Mouse (Mus musculus) monocyte, adult 5-6 weeks (primary cell): ENCODE results near the gene 9630041A04Rik. TPM values are rescaled to one million over a fixed set of nuclear protein-coding genes. Genes with fewer than 3 reads are reported as not detected.

ENCODE experiments used
- ATAC-seq: fragments of 153-309, 156-312 bp; replicated peaks from 2 replicates; pipeline ENCODE4 v1.8.0; 2017; ENCODE audit warnings: mild to moderate bottlenecking; ENCODE audit not compliant: low TSS enrichment, insufficient number of reproducible peaks, severe bottlenecking, poor library complexity, low FRiP score
- total RNA-seq: library from RNA; stranded (forward); fragments of 200-1000, 200-491, 200-594 nt; gene quantifications from 3 replicates; pipeline ENCODE4 v1.2.3, GENCODE M21; 2017

Gene 9630041A04Rik
- total RNA-seq: not detected in 3 replicates

DNA sequence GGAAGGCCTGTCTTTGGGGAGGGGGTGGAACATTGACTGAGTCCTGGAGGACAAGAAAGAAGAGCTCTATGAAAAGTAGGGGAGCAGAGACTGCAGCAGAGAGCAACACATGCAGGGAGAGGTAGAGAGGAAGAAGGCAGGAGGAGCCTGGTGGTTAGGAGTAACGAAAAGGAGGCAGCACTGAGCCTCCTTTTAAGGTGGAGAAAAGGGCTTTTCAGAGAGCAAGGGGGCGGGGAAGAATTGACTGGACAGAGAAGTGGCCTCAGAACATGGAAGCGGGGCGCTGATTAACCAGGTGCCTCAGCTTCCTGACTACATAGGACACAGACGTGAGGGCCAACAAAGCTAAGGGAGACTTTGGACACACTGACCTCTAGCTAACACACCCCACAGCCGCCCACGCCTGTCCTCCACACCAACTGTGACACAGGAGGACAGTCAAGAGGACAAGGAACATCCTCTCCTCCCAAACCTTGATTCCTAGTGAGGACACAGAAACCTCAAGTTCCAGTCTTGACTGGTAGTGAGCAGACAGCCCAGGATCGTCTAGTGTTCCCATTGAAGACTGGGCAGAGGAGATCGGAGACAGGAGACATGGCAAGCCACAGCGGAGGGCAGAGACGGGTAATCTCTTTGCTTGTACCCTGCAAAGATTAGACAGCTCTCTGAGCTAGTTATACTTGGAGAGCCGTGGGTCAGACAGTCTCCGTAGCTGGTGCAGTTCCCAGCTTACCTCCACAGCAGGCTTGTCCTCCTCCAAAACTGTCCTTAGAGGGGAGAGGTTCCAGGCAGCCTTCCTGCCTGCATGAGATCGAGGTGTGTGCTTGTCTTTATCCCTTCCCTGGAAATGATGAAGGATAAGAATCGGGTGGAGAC, at the start of gene 9630041A04Rik:
TSS of gene 9630041A04Rik (plus strand) at position 246 of the 876 bp plus-strand sequence.
- no peak for ATAC-seq

DNA sequence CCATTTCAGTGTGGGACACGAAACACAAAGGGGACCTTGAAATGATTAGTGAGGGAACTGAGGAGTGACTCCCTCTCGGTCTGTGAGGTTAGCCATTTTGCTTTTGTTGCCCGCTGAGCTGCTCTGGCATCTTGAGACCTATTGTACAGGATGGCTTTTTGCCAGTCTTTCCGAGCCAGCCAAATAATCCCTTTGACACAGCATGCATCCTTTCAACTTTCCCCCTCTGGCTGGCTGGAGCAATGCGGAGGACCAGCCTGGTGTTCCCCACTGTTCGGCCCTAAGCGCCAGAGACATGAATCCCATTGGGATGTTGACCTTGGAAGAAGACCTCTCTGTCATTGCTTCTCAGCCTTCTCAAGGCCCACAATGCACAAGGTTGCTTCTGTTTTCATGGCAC, 37.7 kb upstream of the 9630041A04Rik start:
- ATAC-seq: no peak

DNA sequence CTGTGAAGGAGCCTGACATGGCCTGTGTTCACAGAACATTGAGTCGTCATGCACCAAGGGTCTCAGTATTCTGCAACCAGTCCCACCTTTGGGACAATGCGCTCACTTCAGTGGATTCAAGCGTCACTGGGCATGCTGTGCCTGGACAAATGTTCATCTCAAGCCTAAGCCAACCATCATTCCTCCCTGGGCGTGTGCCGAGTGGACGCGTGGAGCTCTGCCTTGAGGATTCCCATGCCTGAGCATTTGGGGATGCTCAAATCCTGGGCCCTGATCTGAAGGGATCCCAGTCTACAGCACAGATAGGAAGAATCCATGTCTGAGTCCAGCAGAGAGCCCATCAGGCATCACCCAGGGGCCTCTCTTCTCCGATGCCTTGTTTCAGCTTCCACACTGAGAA, 36.0 kb upstream of the 9630041A04Rik start:
- ATAC-seq: no peak

DNA sequence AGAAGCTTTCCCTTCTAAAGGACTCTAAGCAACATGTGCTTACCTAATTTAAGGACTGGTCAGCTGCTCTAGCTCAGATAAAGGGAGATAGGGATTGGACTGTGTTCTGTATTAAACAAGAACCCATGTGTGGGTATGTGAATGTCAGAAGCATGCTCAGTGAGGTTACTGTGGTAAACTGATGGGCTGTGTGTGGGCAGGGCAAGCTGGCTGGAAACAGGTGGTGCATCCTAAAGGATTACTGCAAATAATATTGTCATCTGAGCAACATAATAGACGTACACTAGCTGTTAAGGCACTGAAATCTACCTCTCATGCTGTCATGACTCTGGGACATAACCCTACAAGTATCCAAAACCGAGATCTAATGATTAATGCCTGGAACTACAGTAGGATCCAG, 28.0 kb upstream of the 9630041A04Rik start:
- no peak for ATAC-seq

DNA sequence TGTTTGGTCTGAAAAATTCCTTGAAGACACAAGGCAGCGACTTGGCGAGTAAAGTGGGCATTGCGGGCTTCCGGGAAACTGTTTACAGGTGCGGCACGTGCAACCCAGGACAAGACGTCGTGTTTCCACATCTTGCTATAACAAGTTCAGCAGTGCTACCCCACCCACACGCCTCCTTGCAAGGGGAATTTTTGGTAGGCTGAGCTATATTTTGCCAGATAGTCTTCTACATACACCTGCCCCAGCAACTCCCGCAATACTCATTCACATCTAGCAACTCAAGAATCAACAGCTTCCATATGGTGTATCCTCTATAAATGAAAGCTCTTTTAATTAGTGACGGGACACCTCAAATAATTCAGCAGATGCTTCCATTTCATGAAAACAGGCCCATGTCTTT, 20.5 kb upstream of the 9630041A04Rik start:
- no peak for ATAC-seq

DNA sequence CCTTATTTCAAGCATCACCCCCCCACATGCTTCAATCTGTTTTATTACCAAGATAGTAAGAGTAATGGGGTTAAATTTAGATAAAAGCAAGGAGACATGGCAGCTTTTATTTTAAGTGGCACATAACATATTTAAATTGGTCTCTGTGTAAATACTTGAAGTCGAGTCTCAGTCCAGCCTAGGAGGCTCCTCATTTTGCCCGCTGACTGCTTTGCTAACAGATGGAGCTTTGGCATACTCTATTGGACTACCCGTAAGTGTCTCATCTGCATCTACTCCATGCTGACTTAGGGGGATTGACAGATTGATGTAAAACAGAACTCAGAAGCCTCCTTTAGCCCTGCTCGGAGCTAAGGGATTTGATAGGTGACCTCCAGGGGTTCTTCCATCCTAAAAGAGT, 17.7 kb upstream of the 9630041A04Rik start:
- ATAC-seq: no peak

DNA sequence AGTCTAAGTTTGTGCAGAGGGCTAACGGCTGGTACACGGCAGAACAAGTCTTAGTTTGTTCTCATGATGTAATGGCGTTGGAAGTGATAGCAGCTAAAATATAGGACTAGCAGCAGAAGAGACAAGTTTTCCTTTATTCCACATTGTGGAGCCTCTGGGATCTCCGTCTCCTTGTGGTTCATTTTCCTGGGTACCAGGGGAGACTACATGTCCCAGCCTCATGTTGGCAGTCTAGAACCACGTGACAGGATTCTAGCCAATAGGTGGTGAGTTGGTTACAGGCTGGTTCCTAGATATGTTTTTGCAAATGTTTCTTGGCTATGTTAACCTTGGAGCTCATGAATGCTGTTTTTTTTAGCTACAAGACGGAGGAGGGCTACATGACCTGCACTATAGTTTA, 15.9 kb upstream of the 9630041A04Rik start:
- no peak for ATAC-seq

DNA sequence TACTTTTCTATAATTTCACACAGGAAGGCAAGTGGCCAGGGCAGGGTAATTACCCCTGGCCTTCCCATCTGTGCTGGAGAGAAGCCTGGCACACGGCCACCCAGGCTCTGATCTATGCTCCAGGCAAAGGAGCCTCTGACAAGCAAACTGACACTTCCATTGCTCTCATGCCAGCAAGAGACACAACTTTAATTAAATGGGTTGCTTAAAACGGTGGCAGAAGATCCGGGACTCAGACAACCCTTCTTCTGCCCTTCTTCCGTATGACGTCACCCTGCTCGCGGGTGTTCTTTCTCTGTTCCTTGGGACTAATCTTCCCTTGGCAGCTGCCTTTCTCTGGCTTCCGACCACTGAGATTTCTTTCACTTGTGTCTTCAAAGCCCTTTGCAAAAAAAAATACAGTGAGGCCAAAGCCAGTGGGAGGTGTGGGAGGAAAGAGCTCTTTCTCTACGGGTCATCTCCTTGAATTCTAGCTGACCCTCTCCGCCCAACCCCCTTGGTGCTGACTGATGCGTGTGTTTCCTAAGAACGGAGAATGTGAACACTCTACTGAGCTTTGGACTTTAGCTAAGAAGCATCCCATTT, 932 bp downstream of the 9630041A04Rik start:
- ATAC-seq: no peak

DNA sequence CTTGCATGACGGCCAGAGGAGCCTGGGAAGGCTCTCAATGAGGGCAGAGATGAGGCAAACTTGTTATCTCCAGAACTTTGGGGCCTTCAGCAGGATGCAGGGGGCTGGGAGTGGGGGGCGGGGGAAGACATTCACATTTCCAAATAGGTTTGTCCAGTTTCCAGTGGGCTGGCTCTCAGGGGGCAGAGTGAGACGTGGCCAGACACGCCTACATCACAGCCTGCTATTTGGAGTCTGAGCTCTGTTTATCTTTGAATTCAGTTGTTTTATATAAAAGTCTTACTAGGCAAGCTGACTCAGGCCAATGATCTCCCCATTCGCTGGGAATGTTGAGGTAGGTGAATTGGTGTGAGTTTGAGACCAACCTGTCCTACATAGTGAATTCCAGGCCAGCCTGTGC, 1.5 kb downstream of the 9630041A04Rik start:
- ATAC-seq: no peak

DNA sequence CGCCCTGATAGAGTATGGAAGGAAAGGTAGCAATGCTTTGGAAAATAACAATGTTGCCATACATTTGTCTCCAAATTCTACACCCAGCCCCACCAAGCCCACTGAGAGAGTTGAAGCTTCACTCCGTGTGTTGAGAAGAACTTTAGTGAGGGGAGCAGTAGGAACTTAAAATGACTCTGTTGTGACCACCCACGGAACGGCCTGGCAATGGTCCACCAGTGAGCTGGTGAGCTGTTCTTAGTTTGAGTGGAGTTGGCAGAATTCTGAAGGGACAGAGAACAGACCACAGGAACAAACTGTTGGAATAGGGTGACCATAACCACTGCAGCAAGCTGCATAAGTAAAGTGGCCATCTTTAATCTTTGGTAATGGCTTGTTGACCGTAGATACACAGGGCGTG, 7.0 kb downstream of the 9630041A04Rik start:
- no peak for ATAC-seq

DNA sequence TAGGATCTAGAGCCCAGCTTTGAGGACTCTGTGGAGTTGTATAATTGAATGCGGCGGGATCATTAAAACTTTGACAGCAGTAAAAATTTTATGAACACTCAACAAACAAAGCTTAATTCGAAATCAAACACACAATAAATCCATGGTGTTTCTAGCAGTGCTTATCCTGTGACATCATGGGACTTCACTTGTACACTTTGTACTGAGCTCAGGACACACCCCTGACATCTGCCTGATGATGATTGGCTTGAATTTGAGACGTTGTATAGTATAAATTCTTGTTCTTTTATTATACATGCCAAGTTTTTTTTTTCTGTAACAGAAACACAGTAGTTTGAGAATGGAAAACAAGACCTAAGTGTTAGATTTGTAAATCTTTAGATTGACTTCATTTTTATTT, 8.4 kb downstream of the 9630041A04Rik start:
- ATAC-seq: no peak

DNA sequence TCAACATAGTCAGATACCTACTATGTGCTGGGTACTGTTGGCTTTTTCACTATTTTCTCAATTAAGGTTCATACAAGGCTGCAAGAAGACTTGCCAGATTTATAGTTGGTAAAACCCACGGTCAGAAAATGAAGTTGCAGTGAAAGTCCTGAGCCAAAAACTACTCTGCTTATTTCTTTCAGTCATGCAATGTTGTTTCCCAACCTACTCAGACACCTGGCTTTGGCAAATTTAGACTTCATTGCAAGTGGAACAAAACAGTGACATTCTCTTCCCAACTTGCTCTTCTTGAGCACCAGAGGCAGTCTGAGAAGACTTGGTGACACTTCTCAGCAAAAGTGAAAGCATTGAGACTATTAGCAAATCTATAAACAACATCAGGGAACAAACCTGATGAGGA, 13.7 kb downstream of the 9630041A04Rik start:
- ATAC-seq: no peak

DNA sequence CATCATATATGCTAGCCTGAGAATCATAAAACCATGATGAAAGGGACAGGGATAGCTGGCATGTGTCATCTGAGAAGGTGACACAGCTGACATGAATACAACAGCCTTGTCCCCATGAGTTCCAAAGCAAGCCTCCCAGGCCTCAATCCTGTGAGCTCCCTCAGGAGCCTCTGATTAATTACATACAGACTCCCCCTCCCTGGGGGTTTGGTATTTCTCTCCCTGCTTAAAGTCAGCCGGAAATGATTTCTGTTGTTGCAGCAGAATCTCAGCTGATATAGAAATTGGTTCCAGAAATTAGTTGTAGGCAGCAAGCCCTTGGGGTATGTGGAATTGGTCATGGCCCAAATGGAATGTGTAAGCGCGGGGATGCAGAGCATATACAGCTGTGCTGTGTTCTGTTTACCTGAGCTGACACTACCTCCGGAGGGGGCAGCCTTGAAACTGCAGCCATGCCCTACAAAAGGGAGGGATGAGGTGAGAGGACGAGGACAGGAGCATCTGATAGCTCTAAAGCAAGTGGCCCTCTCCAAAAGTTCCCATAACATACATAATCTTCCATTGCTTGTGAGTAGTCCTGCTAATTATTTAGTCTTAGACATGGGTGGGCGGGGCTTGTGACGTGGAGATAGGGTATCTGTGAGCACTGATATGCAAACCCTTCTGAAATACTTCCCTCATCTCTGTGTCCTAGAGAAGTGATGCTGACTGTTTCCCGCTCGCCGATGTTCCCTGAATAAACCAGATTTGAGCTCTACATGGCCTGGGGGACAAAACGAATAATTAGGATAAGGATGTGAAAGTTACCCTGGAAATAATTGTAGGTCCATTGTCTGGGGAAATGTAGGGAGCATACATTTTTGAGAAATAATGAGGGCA, 15.7 kb downstream of the 9630041A04Rik start:
- ATAC-seq: no peak

DNA sequence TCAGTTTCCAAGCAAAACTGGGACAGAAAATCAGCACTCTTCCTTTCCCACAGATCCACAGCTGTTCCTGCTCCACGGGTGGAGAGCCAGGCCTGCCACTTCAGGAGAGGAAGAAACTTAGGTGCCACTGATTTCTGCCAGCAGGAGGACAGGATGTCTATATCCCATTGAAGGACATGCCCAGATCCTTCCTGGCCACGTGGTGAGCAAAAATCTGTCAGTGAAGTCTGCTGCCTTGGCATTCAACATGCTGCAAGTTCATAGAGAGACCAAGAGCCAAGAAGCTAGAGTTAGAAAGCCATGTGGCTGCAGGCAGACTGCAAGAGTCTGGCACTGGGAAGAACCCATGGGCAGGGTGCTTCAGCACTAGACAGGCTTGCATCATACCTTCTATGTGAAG, 21.7 kb downstream of the 9630041A04Rik start:
- ATAC-seq: no peak

DNA sequence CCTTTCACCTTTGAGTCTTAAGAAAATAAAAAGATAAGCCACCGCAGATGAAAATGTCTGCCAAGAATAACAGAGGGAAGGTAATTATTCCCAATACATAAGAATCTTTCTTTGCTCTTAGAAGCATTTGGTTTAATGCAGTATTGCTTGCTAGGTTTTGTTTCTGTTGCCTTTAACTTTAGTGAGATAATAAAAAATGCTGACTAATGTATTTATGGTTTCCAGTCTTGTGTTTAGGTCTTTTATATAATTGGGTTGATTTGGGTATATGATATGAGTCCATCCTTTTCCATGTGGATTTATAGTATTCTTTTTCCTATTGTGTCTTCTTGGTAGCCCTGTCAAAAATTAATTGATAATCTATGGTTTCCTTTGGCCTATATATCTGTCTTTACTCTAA, 36.2 kb downstream of the 9630041A04Rik start:
- no peak for ATAC-seq

DNA sequence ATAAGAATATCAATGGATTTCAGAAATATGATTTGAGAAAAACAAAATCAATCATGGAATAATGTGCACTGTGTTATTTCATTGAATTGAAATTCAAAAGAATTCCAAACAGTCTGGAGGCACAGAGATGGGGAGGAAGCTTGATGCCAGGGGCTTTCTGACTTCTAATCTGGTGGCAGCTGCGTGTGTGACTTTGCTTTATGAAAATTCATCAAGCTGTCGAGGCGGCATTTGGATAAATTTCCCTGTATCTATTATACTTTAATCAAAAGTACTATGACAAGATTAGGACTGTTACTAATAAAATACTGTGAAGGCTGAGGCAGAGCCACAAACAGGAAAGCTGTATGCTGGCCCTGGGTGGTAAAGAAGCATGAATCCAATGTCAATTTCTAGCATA, 41.8 kb downstream of the 9630041A04Rik start:
- ATAC-seq: no peak

DNA sequence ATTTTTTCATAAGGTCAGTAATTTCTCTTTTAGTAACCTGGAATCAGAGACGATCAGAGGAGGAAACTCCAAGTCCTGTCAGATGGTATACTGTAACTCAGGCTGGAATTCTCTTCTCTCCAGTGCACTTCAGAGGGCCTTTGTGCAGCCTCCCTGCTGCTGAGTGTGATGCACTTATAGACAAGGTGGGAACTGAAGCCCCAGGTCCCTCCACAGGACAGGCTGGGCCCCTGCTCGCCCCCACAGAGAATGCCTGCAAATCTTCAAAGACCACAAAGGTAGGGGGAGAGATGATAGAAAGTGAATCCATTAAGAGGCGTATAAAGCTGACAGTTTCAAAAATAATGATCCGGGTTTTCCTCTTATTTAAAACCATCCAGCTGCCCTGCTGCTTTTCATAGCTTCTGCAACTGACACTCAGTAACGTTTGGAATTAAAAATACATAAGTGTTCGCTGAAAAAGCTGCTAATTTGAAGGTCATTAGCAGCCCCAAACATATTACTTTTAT, 46.2 kb downstream of the 9630041A04Rik start:
- no peak for ATAC-seq

DNA sequence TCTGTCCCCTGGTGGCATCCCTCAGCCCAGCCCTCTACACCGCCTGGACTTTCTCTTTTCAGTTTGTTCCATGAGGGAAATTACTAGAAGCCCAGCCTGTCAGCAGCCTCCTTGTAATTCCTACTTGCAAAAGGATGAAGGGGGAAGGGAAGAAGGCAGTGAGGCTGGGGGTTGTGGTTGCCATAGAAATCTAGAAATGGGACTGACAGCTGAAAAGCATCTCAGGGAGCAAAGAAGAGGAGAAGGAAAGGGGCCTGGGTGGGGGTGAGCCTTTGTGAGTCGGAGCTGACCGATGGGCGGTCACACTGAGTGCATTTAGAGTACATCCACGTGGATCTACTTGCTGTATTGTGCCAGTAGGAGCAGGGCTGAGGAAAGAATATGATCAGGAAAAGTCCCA, 47.2 kb downstream of the 9630041A04Rik start:
- no peak for ATAC-seq

DNA sequence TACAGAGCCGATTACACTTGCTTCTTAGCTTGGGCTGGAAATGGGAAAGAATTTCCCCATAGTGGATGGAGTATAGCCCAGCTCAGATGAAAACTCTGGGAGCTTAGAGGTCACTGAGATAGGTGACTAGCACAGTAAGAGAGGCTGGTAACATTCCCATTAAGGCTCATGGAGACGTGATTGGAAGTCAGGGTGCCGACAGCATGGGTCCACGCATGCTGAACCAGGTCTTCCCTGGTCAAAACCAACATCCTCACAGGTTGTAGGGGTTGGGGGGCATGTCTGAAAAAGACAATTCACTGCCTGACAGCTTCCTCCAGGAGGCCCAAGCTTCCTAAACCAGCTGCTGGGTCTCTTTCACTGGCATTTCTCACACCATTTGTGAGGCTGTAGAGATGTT, 47.9 kb downstream of the 9630041A04Rik start:
- no peak for ATAC-seq
